Comparison of ENCODE assay signal across 19 mouse cellular contexts in the genomic region with DNA sequence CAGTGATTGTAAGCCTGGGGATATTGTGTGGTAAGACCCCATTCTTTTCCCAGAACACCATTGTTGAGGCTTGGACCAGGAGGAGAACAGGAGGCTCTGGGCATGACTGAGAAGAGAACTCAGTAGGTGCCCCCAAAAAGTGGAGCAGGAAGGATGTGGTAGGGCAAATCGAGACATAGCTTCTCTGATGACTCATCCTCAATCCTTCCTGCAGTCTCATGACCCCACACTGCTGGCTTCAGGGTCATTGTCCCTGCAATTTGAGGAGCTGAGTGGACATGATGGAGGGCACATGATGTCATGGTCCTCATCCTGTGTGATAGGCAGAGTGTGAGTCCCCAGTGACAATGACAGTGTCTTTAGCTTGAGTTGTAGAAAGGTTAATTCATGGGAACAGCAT. TPM values are rescaled to one million over a fixed set of nuclear protein-coding genes. Genes with fewer than 3 reads are reported as not detected.
"Had no signal": no experiment of that assay in that cellular context is flagged by ENCODE, and none has a peak within 500 bp of the region (broad histone marks: within the 10 kb centered on the region; RNA-seq: fewer than 3 reads in every experiment).

No protein-coding gene starts in this region.

- H3K4me1 ChIP-seq: kidney, embryonic 15.5 days; limb, embryonic 15.5 days; midbrain, embryonic 15.5 days; neural tube, embryonic 13.5 days had no signal

- H3K9ac ChIP-seq: kidney, embryonic 15.5 days; limb, embryonic 15.5 days; liver, embryonic 14.5 days; midbrain, embryonic 15.5 days; neural tube, embryonic 13.5 days had no signal

- H3K27me3 ChIP-seq: kidney, embryonic 15.5 days; limb, embryonic 15.5 days; midbrain, embryonic 15.5 days; neural tube, embryonic 13.5 days had no signal

- ATAC-seq: midbrain, embryonic 15.5 days had no signal

- H3K9me3 ChIP-seq: kidney, embryonic 15.5 days; limb, embryonic 15.5 days; midbrain, embryonic 15.5 days; neural tube, embryonic 13.5 days had no signal

- H3K36me3 ChIP-seq: kidney, embryonic 15.5 days; limb, embryonic 15.5 days; midbrain, embryonic 15.5 days; neural tube, embryonic 13.5 days had no signal

- DNase-seq: kidney, postnatal 25 days; layer of hippocampus, adult 9-11 months; layer of hippocampus, postnatal 36 days; lung, adult 18-20 months; retina, postnatal 1 day; right cerebral cortex, postnatal 4 days; spleen, adult 18-20 months; thymus, postnatal 36 days had no signal

- H3K4me2 ChIP-seq: kidney, embryonic 15.5 days; limb, embryonic 15.5 days; midbrain, embryonic 11.5 days; midbrain, embryonic 15.5 days; neural tube, embryonic 13.5 days had no signal

- H3K4me3 ChIP-seq: kidney, embryonic 15.5 days; limb, embryonic 15.5 days; midbrain, embryonic 15.5 days; neural tube, embryonic 13.5 days had no signal

- H3K27ac ChIP-seq: kidney, embryonic 15.5 days; limb, embryonic 15.5 days; liver, embryonic 14.5 days; midbrain, embryonic 15.5 days; neural tube, embryonic 13.5 days had no signal

RNA-seq across cellular contexts. Expression of a gene that starts 46.7 kb away (rescaled TPM):
- polyA plus RNA-seq: kidney, embryonic 15.5 days; limb, embryonic 11.5 days; limb, embryonic 15.5 days; liver, embryonic 14.5 days; lung, embryonic 16.5 days; midbrain, embryonic 11.5 days; midbrain, embryonic 15.5 days; neural tube, embryonic 13.5 days; stomach, embryonic 14.5 days; testis, adult 2 months; thymus, postnatal 0 days had no signal

RNA-seq across cellular contexts. Expression of a gene that starts 47.2 kb away (rescaled TPM):
- polyA plus RNA-seq: kidney, embryonic 15.5 days; limb, embryonic 11.5 days; limb, embryonic 15.5 days; liver, embryonic 14.5 days; lung, embryonic 16.5 days; midbrain, embryonic 11.5 days; midbrain, embryonic 15.5 days; neural tube, embryonic 13.5 days; stomach, embryonic 14.5 days; thymus, postnatal 0 days had no signal
